Mouse (Mus musculus) adrenal gland, adult (tissue): ENCODE results near the gene Rab22a.
"Not testable (repeated sequence)": the region's sequence is repeated elsewhere in the genome, so short reads cannot be mapped to it uniquely, and the experiment has no call there.

Experiments
- DNase-seq, 2 experiments: peaks; one replicate each; pipeline ENCODE4 v3.0.0; 2022 to 2023; ENCODE audit warnings: low spot score in 1 of 2; ENCODE audit not compliant: inconsistent age in 2 of 2

Gene Rab22a

DNA sequence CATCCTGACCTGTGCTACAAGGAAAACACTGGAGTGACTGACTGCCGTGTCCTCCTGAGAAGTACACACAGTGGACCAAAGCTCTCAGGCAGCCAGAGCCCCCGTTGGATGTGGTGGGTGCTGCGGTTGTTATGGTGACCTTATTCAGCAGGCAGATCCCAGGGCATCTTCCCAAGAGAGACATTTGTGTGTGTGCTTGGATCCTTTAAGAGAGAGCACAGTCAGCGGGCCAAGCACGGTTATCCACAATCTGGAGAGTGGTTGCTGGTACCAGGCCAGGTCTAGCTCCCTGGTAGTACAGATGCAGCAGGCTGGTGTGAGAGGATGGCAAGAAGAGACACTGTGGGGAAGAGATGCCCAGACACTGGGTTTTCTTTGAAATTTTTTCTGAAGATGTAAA is 57.4 kb downstream of the Rab22a start:
- DNase-seq = no peak

DNA sequence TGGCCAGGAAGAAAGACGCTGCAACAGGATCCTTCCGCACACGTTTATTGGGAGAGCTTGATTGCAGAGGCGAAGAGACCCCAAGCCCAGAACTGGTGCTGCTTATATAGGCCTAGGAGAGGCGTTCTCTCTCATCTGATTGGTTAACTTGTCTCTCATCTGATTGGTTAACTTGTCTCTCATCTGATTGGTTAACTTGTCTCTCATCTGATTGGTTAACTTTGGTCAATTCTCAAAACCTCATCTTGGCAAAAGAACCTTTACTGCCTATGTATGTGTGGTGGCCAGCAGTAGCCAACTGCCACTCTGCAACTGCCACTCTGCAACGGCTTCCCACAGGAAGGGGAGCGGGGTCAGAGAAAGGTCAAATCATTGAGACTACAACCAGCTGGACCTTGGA is 59.6 kb downstream of the Rab22a start, which contains the start of gene 1700010B08Rik:
Gene 1700010B08Rik (plus strand): TSS at position 301 of the 400 bp plus-strand sequence.
- not testable (repeated sequence) for DNase-seq

DNA sequence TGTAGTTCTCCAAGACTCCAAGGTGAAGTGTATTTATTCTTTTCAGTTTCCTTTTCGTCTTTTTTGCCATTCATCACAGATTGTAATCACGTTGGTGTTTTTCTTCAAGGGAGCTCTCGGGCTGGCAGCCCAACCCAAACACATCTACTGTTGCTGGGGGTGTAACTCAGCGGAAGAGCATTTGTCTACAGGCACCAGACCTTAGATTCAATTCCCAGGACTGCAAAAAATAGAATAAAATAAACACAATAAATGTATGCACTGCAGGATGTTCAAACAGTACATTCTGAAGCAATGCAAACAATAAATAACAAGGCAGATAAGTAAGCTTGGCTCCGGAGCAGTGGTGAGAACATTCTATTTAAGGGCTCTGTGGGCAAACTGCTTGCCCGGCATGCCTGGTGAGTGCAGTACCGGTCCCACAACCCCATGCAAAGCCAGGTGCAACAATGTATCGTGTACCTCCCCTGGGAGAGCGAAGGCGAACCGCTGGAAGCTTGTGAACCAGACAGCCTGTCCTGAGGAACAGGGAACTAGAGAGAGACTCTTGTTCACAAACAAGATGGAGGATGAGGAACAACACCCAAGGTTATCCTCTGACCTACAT is 62.8 kb downstream of the Rab22a start:
- DNase-seq = no peak

DNA sequence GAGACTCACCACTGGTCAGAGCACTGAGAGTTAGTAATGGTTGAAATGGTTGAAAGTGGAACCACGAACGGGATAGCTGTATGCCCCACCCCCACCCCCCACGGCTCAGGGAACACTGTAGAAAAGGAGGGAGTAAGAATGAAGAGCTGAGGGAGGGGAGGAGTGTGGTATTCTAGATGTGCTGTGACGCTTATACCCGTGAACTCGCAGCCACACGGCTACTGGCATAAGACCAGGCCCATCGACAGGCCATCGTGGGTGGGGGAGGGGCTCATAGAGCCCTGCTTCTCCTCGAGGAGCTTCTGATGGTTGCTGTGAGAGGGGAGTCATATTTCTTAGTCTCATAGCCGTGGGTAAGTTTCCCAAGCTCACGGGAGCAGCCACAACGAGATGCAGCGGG is 64.8 kb downstream of the Rab22a start:
- no peak for DNase-seq

DNA sequence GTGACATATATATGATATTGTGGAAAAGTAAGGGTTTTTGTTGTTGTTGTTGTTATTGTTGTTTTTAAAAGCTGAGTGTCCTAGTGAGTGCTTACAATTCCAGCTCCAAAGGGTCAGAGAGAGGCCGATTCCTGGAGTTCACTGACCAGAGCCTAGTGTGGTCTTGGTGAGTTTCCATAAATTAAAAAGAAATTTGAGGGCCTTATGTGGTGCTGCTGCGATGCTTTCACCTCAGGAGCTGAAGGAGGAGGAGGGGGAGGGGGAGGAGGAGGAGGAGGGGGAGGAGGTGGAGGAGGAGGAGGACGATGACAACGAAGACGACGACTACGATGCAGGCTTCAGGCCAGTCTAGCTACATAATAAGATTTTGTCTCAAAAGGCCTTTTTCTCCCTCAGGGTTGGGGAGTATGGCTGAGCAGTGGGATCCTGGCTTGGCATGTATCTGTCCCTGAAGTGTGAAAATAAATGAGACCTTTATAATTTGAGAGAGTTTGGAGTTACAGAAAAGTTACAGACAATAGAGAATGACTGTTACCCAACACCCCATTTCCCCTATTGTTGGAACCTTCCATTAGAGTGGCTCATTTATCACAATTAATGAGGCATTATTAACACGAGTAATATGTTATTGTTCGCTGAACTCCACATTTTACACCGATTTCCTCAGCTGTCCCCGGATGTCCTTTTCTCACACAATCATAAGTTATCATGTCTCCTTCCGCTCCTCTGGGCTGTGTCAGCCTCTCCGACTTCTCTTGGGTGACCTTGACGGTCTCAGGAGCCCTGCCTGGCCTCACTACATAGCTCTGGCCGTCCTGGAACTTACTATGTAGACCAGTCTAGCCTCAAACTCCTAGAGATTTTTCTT is 65.6 kb downstream of the Rab22a start:
- DNase-seq = peak in 1 of 2 experiments; percentile 64

DNA sequence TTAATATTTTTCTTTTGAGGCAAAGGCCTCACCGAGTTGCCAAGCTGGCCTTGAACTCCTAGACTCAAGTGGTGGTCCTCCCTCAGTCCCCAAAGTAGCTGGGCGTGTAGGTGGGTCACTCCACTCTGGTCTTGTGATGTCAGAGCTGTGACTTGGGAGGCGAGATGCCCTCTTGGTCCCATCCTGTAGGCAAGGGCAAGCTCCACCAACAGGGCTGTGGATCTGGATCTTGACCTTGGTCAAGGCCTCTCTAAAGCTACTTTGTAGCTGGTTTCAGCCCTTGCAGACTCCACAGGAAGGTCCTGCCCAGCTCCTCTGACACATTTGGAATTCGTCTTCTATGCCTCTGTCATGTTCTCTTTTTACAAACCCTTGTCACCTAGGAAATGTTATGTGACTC is 66.3 kb downstream of the Rab22a start:
- no peak for DNase-seq

DNA sequence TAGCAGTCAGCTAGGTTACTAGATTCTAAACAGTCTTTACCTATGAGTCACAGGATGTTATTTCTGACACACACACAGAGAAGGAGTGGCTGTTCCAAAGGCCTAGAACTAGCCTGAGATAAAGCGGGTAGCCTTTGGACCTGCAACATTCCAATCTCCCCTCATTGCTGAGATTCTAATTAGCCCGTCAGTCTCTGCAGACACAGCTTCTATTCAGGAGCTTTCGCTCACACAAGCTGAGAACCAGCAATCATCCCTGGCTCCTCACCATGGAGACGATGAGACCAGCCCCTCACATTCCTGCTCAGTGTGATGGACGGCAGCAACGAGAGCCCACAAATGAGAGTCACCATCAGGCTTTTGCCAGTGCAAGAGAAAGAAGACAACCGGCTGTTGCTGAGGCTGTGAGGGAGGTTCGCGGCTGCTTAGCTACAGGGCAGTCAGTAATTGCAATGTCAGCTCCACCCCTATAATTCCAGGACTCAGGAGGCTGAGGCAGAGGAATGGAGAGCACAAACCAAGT is 70.9 kb downstream of the Rab22a start:
- DNase-seq = no peak

DNA sequence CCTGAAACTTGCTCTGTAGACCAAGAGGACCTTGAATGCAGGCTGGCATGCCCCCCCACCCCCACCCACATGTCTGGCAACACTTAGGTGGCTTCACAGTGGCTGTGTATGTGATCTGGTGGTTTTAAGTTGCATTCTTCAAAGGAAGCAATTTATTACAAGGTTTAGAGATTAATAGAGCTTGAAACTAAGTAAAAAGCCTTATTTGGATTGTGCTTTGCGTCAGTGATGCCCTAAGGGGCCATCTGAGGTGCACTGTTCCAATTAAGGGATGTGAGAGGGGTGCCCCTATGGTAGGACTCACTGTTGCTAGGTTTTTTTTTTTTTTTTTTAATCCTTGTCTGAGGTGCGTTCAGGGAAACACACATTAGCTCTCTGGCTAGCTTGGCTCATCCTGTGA is 74.9 kb downstream of the Rab22a start:
- DNase-seq = no peak

DNA sequence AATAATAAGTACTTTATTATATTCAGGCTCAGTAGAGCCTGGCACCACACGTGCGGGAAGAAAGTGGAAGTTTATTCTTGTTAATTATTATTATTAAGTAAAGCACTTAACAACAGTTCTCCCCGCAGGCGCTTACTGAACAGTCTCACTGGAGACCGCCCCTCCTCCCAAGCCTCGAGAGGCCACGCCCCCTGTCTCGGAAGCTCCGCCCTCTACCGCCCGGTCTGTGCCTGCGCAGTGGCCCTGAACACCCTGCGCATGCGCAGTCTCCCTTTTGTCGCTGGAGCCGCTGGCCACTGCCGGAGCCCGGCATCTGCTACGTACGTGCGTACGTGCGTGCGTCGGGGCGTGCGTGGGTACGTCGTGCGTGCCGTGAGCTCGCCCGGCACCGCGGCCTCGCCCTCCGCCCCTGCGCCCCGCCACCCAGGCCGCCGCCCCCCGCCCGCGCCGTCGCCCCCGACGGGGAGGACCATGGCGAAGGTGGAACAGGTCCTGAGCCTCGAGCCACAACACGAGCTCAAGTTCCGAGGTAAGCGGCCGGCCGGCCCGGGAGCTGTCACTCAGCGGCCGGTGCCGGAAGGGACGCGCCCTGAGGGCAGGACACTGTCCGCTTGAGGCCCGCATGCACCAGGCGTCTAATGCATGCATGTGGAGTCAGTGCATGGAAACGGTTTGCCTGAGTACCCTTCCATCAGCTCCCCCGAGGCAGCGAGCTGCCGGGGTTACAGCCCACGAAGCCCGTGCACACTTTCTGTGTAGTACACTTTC is 77.8 kb downstream of the Rab22a start, which contains the start of gene Vapb:
Gene Vapb (plus strand): TSS at position 290 of the 768 bp plus-strand sequence.
- DNase-seq = peak; percentile 99 to 100

DNA sequence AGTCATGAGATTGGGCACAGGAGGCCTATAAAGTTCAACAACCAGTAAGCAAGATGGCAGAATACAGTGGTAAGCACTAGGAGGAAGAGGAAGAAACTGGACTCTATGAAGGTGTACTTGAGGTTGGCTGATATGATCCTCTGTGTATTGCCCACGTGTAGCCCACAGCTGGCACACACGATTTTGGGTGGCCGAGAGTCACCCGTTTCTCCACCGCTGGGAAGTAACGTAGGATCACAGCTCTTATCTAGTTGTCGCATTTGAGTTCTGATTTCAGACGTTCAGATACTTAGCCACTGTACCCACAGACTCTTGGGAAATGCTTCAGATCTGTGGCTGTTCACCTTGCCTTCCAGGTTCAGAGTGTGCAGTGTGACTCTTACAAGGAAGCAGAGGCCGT is 78.7 kb downstream of the Rab22a start:
- DNase-seq = no peak

DNA sequence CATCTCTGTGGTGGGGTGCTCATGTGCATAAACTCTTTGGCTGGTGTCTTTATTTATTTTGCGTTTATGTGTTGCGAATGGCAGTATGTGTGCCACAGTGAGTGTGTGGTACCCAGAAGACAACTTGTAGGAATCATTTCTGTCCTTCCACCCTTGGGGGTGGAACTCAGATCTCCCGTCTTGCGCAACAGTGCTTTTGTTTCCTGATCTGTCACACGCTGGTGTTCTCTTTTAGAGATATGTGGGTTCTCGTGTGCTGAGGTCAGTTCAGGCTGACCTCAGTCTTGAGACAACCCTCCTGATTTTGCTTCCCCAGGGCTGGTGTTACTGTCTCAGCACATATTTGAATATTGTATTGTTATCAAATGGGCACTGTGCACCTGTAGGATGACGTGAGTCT is 79.5 kb downstream of the Rab22a start:
- DNase-seq = no peak

DNA sequence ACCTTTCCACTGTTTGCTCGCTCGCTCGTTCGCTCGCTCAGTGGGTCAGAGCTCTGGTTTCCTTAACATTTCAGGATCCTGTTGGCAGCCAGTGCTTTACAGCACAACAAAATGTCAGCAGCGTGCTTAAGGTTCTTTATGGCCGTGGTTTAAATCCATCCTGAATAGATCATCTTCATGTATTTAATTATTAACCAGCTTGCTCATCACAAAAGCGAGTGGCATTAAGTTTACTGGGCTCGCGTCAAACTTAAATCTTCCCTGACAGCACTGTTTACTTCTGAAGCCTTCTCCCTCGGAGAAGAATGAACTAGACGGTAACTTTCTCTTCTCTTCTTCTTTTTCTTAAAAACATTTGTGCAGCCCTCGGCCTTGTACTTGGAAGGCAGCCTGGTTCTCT is 82.5 kb downstream of the Rab22a start:
- peak in 1 of 2 experiments; percentile 63 for DNase-seq

DNA sequence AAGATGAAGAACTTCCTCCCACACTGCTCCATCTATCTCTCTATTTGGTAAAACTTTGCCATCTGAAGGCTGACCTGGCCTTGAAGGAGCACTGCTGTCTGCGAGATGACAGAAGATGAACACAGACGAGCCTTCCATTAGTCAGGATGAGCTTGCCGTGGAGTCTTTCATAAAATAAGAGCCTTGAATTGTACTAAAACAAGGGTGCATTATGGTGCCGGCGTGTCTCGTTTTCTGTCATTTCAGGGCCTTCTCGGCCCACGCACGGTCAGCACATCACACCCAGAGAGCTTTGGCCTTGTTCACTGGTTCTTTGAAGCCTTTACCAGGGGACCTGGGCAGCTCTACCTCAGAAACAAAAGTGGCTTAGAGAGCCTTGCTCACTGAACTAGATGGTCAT is 83.2 kb downstream of the Rab22a start:
- peak; percentile 54 to 83 for DNase-seq

DNA sequence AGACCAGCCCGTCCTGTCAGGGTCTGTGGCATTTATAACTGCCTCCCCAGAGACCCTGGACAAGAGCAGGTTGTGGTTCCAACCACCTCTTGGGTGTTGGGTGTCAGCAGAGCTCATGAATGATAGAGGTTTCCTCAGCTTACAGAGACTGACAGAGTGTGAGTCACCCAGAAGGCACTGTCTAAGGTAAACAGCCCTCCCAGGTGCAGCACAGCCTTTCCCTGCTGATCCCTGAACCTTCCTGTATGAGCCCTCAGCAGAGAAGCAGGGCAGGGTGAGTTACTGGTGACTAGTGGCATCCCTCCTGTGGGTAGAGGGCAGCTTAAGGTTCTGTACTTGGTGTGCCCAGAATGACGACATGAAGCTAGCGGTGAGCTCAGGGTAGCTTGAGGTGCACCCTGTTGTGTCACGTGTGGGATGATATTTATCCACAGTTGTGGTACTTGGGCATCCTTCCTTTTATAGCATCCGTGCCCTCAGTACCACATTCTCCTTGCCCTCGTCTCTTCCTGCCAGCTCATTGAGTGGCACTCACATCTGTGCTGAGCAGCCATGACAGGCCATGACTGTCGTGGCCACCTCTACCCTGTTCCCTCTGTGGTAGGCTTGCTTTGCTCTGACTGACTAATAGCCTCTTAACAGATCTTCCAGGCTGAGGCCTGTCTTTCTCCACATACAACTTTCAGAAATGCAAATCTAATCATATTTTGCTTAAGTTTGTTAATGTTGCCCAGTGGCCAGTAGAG is 84.7 kb downstream of the Rab22a start:
- no peak for DNase-seq

DNA sequence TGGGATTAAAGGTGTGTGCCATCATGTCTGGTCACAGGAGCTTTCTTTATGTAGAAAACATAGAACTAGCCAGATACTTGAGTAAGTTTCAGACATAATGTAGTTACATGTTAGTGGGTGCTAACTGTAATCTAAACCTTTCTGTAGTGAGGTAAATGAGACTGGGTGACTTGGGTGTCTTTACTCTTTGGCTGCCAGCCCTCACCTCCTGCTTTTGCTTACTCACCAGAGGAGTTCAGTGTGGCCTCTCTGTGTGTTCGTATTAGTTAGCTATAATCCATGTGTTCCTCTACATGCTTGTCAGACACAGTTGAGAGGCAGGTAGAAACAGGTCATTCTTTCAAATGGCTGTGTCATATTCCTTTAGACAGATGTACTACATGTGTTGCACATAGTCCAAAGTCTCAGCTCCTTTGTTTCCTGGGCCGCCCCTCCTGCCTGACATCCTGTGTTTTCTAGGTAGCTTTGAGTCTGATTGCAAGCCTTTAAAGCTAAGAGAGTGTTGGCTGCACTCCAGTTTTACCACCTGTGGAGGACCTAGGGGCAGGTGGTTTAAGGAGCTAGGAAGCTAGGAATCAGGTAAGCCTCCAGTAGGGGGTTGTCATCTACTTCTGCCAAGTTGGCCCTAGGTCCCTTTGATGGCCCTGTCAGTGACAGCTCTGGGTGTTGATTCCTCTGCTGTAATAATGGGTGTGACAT is 89.5 kb downstream of the Rab22a start:
- no peak for DNase-seq

DNA sequence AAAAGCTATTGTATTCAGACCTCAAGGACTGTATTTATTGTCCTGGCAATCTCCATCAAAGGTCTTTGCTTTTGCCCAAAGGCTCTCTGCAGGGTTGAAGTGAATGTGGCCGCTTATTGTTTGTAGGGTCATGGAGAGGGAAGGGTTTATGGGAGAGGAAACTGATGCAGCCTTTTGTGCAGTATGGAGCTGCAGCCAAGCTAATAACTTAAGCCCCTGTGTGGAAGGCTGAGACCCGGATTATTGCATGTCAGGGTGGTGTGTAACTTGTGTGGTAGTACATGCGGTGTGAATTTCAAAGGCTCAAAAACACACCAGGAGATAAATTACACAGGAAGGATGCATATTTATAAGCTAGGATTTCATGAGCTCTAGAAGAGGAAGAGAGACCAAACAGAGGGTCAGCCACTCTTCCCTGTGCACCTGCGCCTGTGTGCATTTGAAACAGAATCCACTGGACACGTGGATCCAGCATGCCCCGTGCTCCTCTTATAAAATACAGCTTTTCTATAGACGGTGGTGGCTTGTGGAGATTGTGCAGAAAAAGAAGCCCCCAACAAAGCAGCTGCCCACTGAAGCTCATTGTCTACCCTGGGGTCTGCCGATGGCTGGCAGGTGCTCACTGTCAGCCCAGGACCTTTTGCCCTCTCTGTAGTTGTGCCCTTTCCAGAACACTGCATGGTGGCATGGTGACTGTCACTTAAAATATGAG is 96.0 kb downstream of the Rab22a start:
- DNase-seq = peak in 1 of 2 experiments; percentile 27
